Mouse (Mus musculus) lung, embryonic 15.5 days (tissue): Measurements from ENCODE around the gene Manba. TPM values are rescaled to one million over a fixed set of nuclear protein-coding genes. Genes with fewer than 3 reads are reported as not detected.

Experiments
- ATAC-seq: fragments of 200-750 bp; cut with Nextera tagmentation; 2 replicates; pipeline ENCODE4 v1.8.0; 2017; ENCODE audit warnings: moderate number of reproducible peaks, borderline replicate concordance; ENCODE audit not compliant: low FRiP score, low TSS enrichment; ENCODE audit errors: extremely low read depth
- H3K27ac ChIP-seq: fragments of 300-500 bp; sonication (generic); 2 replicates; pipeline ENCODE4 v1.5.1; 2015; ENCODE audit warnings: moderate library complexity, mild to moderate bottlenecking, inconsistent platforms
- H3K27me3 ChIP-seq: fragments of 300-500 bp; sonication (generic); 2 replicates; pipeline ENCODE4 v1.6.1; 2015; ENCODE audit warnings: inconsistent platforms
- H3K36me3 ChIP-seq: fragments of 300-500 bp; sonication (generic); 2 replicates; pipeline ENCODE4 v1.6.1; 2015; ENCODE audit warnings: inconsistent platforms
- H3K4me1 ChIP-seq: fragments of 300-500 bp; sonication (generic); 2 replicates; pipeline ENCODE4 v1.6.1; 2015; ENCODE audit warnings: inconsistent platforms
- H3K4me2 ChIP-seq: fragments of 300-500 bp; sonication (generic); 2 replicates; pipeline ENCODE4 v1.6.1; 2015; ENCODE audit warnings: inconsistent platforms, mild to moderate bottlenecking, moderate library complexity
- H3K4me3 ChIP-seq: fragments of 300-500 bp; sonication (generic); 2 replicates; pipeline ENCODE4 v1.5.1; 2015; ENCODE audit warnings: mild to moderate bottlenecking, inconsistent platforms
- H3K9ac ChIP-seq: fragments of 300-500 bp; sonication (generic); 2 replicates; pipeline ENCODE4 v1.6.1; 2015; ENCODE audit warnings: inconsistent platforms
- H3K9me3 ChIP-seq: fragments of 300-500 bp; sonication (generic); 2 replicates; pipeline ENCODE4 v1.6.1; 2016; ENCODE audit warnings: inconsistent platforms
- WGBS: fragments of 180-500 bp; shearing (Covaris S2); methylation state at CpG from one replicate; pipeline ENCODE4 v1.1.7; 2015; 5-methylcytosine and 5-hydroxymethylcytosine counted together
- polyA plus RNA-seq: library from polyadenylated mRNA; unstranded; fragments of >200 nt; fragmentation: Nextera tagmentation; extraction: Ambion mirVana; gene quantifications from 2 replicates; pipeline ENCODE4 v1.2.1, GENCODE M21; 2015

Gene Manba
- polyA plus RNA-seq, 1 experiment from 2014 or later, result 10.8 TPM

DNA sequence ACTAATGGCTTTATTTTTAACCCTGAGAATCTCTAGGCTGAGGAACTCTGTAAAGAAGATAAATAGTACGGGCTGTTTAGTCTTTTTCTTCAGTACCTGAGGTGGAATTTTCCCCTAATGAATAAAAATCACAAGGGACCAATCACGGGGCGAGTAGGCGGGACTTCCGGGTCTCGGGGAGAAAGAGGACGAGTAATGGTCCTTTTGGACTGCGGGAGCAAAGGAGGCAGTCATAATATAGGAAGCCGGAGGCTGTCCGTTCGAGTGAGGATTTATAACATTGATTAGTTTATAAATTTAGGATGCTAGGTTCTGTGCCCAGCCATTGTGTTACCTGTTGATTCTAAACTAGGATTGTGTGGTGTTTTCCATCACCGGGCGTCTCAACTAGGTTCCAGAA is 86.1 kb downstream of the Manba start:
- no peaks in the 10 kb centered on the region for H3K27me3 ChIP-seq
- no peaks in the 10 kb centered on the region for H3K9me3 ChIP-seq
- no peaks in the 10 kb centered on the region for H3K36me3 ChIP-seq
- ATAC-seq, result no peak
- peaks cover 12% of the 10 kb centered on the region; the same call in 1 of the 2 replicates for H3K4me1 ChIP-seq
- H3K4me3 ChIP-seq, result peak overlapping the region; percentile 16; the same call in 1 of the 2 replicates
- WGBS, result 71% methylated on average over 13 of the region's 13 CpGs
- H3K9ac ChIP-seq, result no peak overlapping the region
- no peak overlapping the region for H3K27ac ChIP-seq
- H3K4me2 ChIP-seq, result peak overlapping the region; percentile 26

DNA sequence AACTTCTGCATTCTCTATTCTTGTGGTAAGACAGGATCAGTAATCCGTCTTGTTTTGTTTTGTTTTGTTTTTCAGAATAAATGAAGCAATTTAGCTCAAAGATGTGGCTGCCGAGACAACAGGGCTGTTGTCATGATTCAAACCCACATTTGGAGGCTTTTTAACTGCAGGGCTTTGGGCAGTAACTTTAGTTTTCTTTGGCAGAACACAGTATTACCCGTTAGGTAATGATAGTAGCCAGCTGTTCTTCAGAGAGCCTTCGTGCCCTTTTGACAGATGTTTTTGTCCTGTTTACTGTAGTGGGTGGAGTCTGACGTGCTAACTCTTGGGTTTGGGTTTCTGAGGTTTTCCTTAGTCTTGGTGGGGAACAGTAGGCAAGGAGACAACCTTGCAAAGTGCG is 87.6 kb downstream of the Manba start:
- no peak overlapping the region for H3K4me2 ChIP-seq
- H3K27me3 ChIP-seq, result no peaks in the 10 kb centered on the region
- no peak overlapping the region for H3K9ac ChIP-seq
- peaks cover 12% of the 10 kb centered on the region; the same call in 1 of the 2 replicates for H3K4me1 ChIP-seq
- no peak overlapping the region for H3K27ac ChIP-seq
- no peak overlapping the region for H3K4me3 ChIP-seq
- no peaks in the 10 kb centered on the region for H3K9me3 ChIP-seq
- 40% methylated on average over 6 of the region's 6 CpGs for WGBS
- peak; percentile 44; the same call in 1 of the 2 replicates for ATAC-seq
- no peaks in the 10 kb centered on the region for H3K36me3 ChIP-seq

DNA sequence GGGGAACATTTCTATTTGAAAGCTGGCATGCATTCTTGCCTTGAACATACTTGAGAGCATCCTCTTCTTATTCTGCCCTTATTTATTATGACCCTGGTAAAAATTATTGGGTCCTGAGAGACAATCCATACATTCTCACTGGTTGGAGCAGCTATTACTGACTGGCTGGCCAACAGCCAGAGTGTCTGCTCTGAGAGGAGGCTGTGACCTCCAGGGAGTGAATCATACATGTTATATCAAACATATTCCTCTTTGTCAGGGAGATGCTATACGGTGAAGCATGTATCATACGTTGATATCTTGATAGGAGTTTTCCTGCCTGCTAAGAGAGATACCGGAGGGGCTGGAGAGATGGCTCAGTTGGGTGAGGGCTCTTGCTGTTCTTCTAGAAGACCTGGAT is 89.7 kb downstream of the Manba start:
- Histone ChIP-seq H3K27ac (no peak overlapping the region), H3K36me3 (no peaks in the 10 kb centered on the region), H3K9me3 (no peaks in the 10 kb centered on the region), H3K4me1 (peaks cover 21% of the 10 kb centered on the region; the same call in 1 of the 2 replicates), H3K4me3 (no peak overlapping the region), H3K27me3 (no peaks in the 10 kb centered on the region), H3K4me2 (no peak overlapping the region), H3K9ac (no peak overlapping the region)
- no peak for ATAC-seq
- WGBS, result 55% methylated on average over 3 of the region's 3 CpGs

DNA sequence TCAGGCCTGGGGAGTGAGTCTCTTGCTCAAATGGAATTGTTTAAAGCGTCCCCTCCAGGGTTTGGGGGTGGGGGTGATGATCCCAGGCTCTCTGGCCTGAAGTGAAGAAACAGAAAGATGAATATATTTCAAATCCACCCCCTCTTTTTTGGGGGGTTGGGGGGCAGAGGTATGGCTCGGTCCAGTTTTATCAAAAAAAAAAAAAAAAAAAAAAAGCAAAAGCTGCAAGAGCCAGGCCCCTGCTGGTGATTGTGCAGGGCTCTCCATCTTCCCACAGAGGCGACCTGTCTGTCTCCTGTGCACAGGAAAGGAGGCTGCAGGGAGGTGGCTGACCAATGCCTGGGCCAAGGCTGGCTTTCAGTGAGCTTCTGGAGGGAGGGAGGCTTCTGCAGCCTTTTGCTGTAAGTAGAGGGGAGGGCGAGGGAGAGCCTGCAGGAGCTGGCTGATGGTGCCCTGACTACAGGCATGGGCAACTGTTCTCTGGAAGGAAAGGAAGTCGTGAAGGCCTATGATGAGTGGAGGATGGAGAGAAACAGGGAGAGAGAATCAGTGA is 93.3 kb downstream of the Manba start:
- Histone ChIP-seq H3K4me3 (no peak overlapping the region), H3K4me2 (no peak overlapping the region), H3K9ac (no peak overlapping the region), H3K27me3 (no peaks in the 10 kb centered on the region), H3K4me1 (peaks cover 26% of the 10 kb centered on the region), H3K36me3 (no peaks in the 10 kb centered on the region; the same call in 1 of the 2 replicates), H3K27ac (no peak overlapping the region), H3K9me3 (no peaks in the 10 kb centered on the region)
- 47% methylated on average over 5 of the region's 5 CpGs for WGBS
- ATAC-seq, result no peak

DNA sequence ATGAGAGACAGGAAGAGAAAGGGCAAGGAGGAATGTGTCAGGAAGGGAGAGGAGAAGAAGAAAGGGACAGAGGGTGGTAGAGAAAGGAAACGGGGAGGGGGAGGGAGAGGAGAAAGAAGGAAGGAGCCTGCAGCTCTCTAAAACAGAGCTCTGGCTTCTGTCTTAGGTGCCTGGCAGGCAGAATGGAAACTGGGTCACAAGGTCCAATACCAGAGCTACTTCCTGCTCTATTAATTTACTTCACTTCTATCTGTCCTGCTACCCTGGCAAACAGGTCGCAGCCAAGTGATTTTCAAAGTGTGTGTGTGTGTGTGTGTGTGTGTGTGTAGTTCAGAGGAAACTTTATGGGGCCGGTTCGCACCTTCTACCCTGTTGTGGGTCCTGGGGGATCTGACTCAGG is 93.8 kb downstream of the Manba start:
- no peak for ATAC-seq
- Histone ChIP-seq H3K9ac (no peak overlapping the region), H3K27me3 (no peaks in the 10 kb centered on the region), H3K36me3 (peaks cover 4% of the 10 kb centered on the region; the same call in 1 of the 2 replicates), H3K4me1 (peaks cover 22% of the 10 kb centered on the region), H3K4me2 (no peak overlapping the region), H3K9me3 (no peaks in the 10 kb centered on the region), H3K27ac (no peak overlapping the region), H3K4me3 (no peak overlapping the region)
- WGBS, result 51% methylated on average over 4 of the region's 4 CpGs

DNA sequence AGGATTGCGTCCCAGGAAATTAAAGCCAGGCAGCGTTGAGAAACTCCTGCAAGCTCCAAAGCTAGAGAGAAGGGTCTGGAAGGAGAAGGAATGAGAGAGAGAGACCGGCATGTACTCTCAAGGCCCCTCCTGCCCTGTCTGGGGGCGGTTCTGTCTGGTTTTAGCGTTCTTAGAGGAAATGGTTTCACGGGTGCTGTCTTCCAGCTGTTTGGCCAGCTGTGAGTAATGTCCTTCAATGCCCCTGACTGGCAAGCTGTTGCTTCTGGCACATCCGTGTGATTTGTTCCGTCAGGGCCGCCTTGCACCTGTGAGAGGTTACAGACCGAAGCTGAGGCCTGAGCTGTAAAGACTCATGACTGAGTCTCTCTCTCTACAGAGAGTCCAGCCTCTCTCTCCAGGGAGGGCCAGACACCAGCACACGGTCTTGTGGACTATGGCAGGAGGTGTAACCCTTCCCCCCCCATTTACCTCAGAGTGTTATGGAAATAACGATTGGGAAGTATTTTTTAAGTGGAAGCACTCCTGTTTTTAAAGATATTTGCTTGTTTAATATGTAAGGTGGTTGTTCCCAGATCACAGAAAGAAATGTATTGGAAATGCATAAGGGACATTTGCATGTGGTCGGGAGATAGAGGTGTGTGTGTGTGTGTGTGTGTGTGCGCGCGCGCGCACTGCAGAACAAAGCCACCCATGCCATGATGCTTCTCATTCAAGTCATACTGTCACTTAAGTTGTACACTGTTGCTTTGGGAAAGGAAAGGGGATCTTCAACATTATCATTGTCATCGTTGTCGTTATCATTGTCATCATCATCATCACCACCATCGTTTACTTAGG is 95.2 kb downstream of the Manba start:
- no peaks in the 10 kb centered on the region for H3K9me3 ChIP-seq
- no peaks in the 10 kb centered on the region for H3K27me3 ChIP-seq
- no peak overlapping the region for H3K4me2 ChIP-seq
- H3K9ac ChIP-seq, result no peak overlapping the region
- H3K27ac ChIP-seq, result no peak overlapping the region
- peaks cover 22% of the 10 kb centered on the region for H3K4me1 ChIP-seq
- WGBS, result 67% methylated on average over 21 of the region's 21 CpGs
- peaks cover 16% of the 10 kb centered on the region for H3K36me3 ChIP-seq
- H3K4me3 ChIP-seq, result no peak overlapping the region
- ATAC-seq, result no peak

DNA sequence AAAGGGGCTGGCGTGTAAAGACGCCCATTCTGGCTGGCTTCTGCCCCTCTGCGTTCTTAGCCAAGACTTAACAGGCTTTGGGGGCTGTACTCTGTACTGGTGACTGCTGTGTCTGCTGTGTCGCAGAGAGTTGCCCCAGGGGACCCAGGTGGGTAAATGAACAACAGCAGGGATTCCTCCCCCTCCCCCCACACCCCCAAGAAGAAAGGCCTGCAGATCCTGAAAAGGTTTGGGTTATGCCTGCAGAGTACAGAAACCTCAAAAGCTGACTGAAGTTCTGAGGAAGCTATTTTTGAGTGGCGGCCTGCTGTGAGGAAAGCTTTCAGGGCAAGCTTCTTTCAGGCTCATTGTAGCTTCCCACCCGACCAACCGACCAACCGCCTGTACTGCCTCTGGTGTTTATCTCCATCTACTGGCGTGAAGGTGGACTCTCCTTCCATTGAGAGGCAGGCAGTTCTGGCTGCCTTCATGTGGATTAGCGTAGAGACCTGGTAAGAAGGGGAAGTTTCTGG is 96.3 kb downstream of the Manba start:
- Histone ChIP-seq H3K9ac (no peak overlapping the region), H3K9me3 (no peaks in the 10 kb centered on the region), H3K27ac (no peak overlapping the region), H3K4me3 (no peak overlapping the region), H3K36me3 (peaks cover 22% of the 10 kb centered on the region), H3K27me3 (no peaks in the 10 kb centered on the region), H3K4me2 (no peak overlapping the region), H3K4me1 (peaks cover 22% of the 10 kb centered on the region)
- no peak for ATAC-seq
- 31% methylated on average over 10 of the region's 10 CpGs for WGBS

DNA sequence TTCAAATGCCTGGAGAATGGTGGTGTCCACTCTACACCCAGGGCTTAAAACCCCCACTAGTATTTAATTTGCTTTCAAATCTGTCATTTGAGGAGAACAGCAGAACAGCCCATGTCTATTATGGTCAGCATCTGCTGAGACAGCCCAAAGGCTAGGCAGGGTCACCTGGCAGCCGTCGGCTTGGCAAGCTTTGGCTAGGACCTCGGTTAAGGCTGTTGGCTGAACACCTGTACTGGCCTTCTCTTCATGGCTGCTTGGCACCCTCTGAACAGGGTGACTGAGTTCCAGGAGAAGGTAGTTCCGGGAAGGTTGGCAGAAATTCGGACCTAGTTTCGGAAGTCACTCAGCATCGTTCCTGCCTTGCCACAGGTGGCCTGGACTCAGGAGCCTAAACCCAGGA is 96.8 kb downstream of the Manba start:
- Histone ChIP-seq H3K4me1 (peaks cover 22% of the 10 kb centered on the region), H3K9me3 (no peaks in the 10 kb centered on the region), H3K4me2 (no peak overlapping the region), H3K27ac (no peak overlapping the region), H3K9ac (no peak overlapping the region), H3K27me3 (no peaks in the 10 kb centered on the region), H3K36me3 (peaks cover 28% of the 10 kb centered on the region), H3K4me3 (no peak overlapping the region)
- no peak for ATAC-seq
- WGBS, result 80% methylated on average over 7 of the region's 7 CpGs

DNA sequence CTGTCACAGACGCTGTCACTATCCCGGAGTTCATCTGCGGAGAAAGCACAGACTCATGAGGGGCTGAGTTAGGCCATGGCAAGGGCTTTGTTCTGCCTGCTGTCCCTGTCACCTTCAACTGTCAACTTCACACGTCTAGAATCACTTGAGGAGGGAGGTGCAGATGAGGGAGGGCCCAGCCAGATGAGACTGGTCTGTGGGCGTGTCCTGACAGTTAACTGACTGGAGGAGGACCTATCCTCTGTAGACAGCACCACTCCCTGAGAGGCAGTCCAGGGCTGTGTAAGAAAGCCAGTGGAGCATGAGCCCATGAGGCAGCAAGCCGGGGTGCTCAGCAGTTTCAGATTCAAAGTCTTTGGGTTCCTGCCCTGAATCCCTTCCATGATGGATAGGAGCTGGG is 100.1 kb downstream of the Manba start:
- WGBS, result 59% methylated on average over 6 of the region's 6 CpGs
- H3K9me3 ChIP-seq, result no peaks in the 10 kb centered on the region
- no peak overlapping the region for H3K4me2 ChIP-seq
- H3K27me3 ChIP-seq, result no peaks in the 10 kb centered on the region
- ATAC-seq, result peak; percentile 59
- peaks cover 9% of the 10 kb centered on the region for H3K4me1 ChIP-seq
- no peak overlapping the region for H3K9ac ChIP-seq
- peaks cover 58% of the 10 kb centered on the region for H3K36me3 ChIP-seq
- H3K27ac ChIP-seq, result no peak overlapping the region
- H3K4me3 ChIP-seq, result no peak overlapping the region

DNA sequence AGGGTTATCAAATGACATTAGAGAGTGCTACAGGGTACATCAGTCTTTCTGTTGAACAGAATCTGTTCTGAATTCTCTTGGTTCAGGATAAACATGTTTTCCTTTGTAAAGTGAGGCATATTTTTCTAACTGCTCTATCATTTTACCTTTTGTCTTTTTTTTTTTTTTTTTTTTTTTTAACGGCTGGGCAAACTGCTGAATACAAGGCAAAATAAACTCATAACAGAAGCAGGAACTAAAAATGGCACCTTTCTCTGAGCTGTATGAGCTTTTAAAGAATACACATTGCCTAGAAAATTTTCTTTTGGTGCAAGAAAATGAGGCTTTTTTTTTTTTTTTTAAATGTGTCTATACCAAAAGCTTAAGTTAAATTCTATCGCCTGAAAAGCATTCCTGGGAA is 100.6 kb downstream of the Manba start:
- WGBS, result 84% methylated on average over 2 of the region's 2 CpGs

DNA sequence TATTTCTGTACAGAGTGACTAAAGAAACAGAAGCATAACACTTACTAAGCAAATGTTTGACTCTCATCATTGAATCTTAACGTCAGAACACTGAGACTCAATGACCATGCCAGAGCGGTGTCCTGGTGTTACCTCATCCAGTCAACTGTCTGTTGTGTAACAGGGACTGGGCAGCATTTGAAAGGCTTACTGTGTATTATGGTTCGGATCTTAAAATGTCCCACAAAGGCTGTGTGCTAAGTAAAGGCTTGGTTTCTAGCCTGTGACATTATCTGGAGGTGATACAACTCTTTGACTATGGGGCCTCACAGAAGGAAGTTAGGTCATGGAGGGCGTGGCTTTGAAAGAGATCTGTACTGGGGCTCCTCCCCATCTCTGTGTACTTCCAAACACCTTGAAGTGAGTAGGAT is 101.1 kb downstream of the Manba start:
- WGBS, result 80% methylated on average over 4 of the region's 4 CpGs
- Histone ChIP-seq H3K4me2 (no peak overlapping the region), H3K27ac (no peak overlapping the region), H3K9me3 (no peaks in the 10 kb centered on the region), H3K4me1 (peaks cover 6% of the 10 kb centered on the region), H3K9ac (no peak overlapping the region), H3K27me3 (no peaks in the 10 kb centered on the region), H3K4me3 (no peak overlapping the region), H3K36me3 (peaks cover 67% of the 10 kb centered on the region)
- ATAC-seq, result no peak

More for the DNA sequence above, 100.6 kb downstream of the Manba start:
- Histone ChIP-seq H3K27ac (no peak overlapping the region), H3K9me3 (no peaks in the 10 kb centered on the region), H3K27me3 (no peaks in the 10 kb centered on the region), H3K36me3 (peaks cover 63% of the 10 kb centered on the region), H3K4me2 (no peak overlapping the region), H3K9ac (no peak overlapping the region), H3K4me1 (peaks cover 8% of the 10 kb centered on the region), H3K4me3 (no peak overlapping the region)
- ATAC-seq, result no peak

DNA sequence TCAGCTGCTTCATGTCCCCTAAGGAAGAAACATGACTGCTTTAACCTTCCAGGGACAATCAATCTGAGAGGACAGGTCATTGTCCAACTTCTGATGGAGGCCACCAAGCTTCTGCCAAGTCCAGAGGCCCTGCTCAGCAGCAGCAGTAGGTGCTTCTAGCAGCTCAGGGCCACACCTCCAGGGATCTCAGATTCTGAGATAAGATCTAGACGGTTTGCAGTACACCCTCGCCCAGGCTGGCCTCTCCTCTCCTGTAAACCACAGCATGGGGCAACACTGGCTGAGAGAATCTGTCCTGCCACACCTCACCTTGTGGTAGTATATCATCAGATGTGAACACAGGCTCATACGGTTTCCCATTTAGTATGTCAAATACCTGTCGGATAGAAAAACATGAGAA is 105.1 kb downstream of the Manba start:
- H3K9me3 ChIP-seq, result no peaks in the 10 kb centered on the region
- no peaks in the 10 kb centered on the region for H3K27me3 ChIP-seq
- no peak overlapping the region for H3K9ac ChIP-seq
- no peak for ATAC-seq
- no peak overlapping the region for H3K4me2 ChIP-seq
- no peak overlapping the region for H3K4me3 ChIP-seq
- peaks cover 14% of the 10 kb centered on the region for H3K4me1 ChIP-seq
- H3K36me3 ChIP-seq, result peaks cover 71% of the 10 kb centered on the region
- 56% methylated on average over 4 of the region's 4 CpGs for WGBS
- H3K27ac ChIP-seq, result no peak overlapping the region
